Mouse (Mus musculus): Measurements from ENCODE around the gene Cdyl. TPM values are rescaled to one million over a fixed set of nuclear protein-coding genes. Genes with fewer than 3 reads are reported as not detected.
A peak's percentile ranks its signal among the peaks of the same experiment; 100 is the strongest.

Cdyl gene
- polyA plus RNA-seq, 1 experiment from 2014 or later = 10.3 TPM

DNA sequence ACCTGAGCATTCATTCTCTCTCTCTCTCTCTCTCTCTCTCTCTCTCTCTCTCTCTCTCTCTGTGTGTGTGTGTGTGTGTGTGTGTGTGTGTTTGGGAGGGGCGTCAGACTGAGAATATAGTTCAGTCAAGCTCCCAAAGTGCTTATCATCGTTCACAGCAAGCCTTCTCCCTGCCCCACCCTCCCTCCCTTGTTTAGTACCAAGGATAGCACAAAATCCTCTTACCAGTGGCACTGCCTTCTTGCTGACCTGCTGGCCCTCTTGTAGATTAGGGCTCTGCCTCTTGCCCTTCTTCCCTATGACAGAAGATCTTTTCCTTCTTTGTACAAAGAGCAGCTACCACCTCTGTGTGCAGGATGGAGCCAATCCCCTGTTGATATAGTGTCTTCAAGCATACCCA lies 136.3 kb downstream of the Cdyl start:
- ATAC-seq = no peak; the same call in 1 of the 2 replicates
- H3K4me1 ChIP-seq (replicated peaks) = peaks cover 3% of the 10 kb centered on the region; the same call in 1 of the 2 replicates
- H3K4me2 ChIP-seq (replicated peaks) = no peak overlapping the region
- no peaks in the 10 kb centered on the region for H3K36me3 ChIP-seq
- H3K4me3 ChIP-seq (replicated peaks) = no peak overlapping the region
- H3K27ac ChIP-seq = no peak overlapping the region
- H3K27me3 ChIP-seq (replicated peaks) = no peaks in the 10 kb centered on the region
- no peaks in the 10 kb centered on the region for H3K9me3 ChIP-seq
- no peak overlapping the region for H3K9ac ChIP-seq
- WGBS = 13% methylated on average over 2 of the region's 2 CpGs

DNA sequence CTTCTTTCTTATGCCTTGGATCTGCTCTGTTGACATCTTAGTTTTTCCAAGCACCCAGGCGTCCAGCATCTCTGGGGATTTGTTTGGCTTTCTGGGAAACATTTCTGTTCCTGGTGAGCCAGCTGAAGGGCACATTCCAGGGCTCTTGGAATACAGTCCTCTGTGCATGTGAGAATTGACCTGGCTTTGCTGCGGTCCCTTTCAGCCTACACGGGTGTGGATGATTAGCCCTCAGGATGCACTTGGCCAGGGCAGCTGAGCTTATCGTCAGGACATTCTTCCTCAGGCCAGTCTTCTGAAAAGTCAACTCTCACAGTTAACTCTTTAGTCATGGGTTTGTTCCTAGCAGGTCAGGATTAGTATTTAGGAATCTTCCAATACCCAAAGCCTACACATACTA lies 136.7 kb downstream of the Cdyl start:
- H3K27ac ChIP-seq = no peak overlapping the region
- WGBS = 34% methylated on average over 4 of the region's 4 CpGs

GRCm38 (mm10) chr13:35797811-35798522 lies 138.3 kb downstream of the Cdyl start:
- Histone ChIP-seq H3K36me3 (no peaks in the 10 kb centered on the region), H3K4me3 (replicated peaks) (no peak overlapping the region), H3K4me2 (replicated peaks) (no peak overlapping the region), H3K27ac (no peak overlapping the region), H3K9ac (no peak overlapping the region), H3K27me3 (replicated peaks) (no peaks in the 10 kb centered on the region), H3K4me1 (replicated peaks) (peaks cover 3% of the 10 kb centered on the region; the same call in 1 of the 2 replicates), H3K9me3 (no peaks in the 10 kb centered on the region)
- ATAC-seq = no peak
- 85% methylated on average over 13 of the region's 13 CpGs for WGBS

More for the DNA sequence above, 136.7 kb downstream of the Cdyl start:
- ATAC-seq = no peak
- Histone ChIP-seq H3K36me3 (no peaks in the 10 kb centered on the region), H3K4me2 (replicated peaks) (no peak overlapping the region), H3K4me1 (replicated peaks) (peaks cover 3% of the 10 kb centered on the region; the same call in 1 of the 2 replicates), H3K4me3 (replicated peaks) (no peak overlapping the region), H3K27me3 (replicated peaks) (no peaks in the 10 kb centered on the region), H3K9me3 (no peaks in the 10 kb centered on the region), H3K9ac (no peak overlapping the region)

DNA sequence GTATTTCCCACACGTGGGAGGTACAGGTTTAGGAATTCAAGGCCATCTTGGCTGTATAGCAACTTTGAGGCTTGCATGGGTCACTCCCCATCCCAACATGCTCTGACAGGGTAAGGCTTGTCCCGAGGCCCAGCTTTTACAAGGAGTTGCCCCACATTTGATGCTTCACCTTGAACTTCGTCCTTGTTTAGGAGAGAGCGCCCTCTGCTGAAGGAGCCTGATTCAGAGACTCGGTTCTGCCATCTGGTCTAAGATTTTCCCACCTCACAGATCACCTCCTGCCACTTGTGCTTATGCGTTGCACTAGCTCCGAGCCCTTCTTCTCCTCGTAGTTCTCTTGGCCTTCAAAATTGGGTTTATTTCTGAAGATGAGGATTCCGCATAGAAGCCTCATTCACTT lies 139.0 kb downstream of the Cdyl start:
- no peaks in the 10 kb centered on the region for H3K36me3 ChIP-seq
- H3K9me3 ChIP-seq = no peaks in the 10 kb centered on the region
- no peak overlapping the region for H3K4me2 ChIP-seq (replicated peaks)
- H3K27ac ChIP-seq = no peak overlapping the region
- 72% methylated on average over 9 of the region's 9 CpGs for WGBS
- no peak overlapping the region for H3K4me3 ChIP-seq (replicated peaks)
- ATAC-seq = no peak
- no peaks in the 10 kb centered on the region for H3K27me3 ChIP-seq (replicated peaks)
- H3K9ac ChIP-seq = no peak overlapping the region
- peaks cover 3% of the 10 kb centered on the region; the same call in 1 of the 2 replicates for H3K4me1 ChIP-seq (replicated peaks)

GRCm38 (mm10) chr13:35800270-35800669 lies 140.6 kb downstream of the Cdyl start:
- H3K36me3 ChIP-seq = no peaks in the 10 kb centered on the region
- H3K4me2 ChIP-seq (replicated peaks) = no peak overlapping the region
- ATAC-seq = 0 out of 2 replicates have a peak, but pooled peaks have one; percentile 57
- H3K4me3 ChIP-seq (replicated peaks) = no peak overlapping the region
- no peak overlapping the region for H3K9ac ChIP-seq
- WGBS = 63% methylated on average over 7 of the region's 7 CpGs
- H3K4me1 ChIP-seq (replicated peaks) = peaks cover 3% of the 10 kb centered on the region; the same call in 1 of the 2 replicates
- no peak overlapping the region for H3K27ac ChIP-seq
- H3K27me3 ChIP-seq (replicated peaks) = no peaks in the 10 kb centered on the region
- no peaks in the 10 kb centered on the region for H3K9me3 ChIP-seq

GRCm38 (mm10) chr13:35805727-35806126 lies 146.1 kb downstream of the Cdyl start:
- no peak for ATAC-seq
- Histone ChIP-seq H3K4me1 (replicated peaks) (no peaks in the 10 kb centered on the region), H3K27me3 (replicated peaks) (no peaks in the 10 kb centered on the region), H3K9me3 (no peaks in the 10 kb centered on the region), H3K9ac (no peak overlapping the region), H3K27ac (no peak overlapping the region), H3K4me2 (replicated peaks) (no peak overlapping the region), H3K4me3 (replicated peaks) (no peak overlapping the region), H3K36me3 (no peaks in the 10 kb centered on the region)
- 64% methylated on average over 3 of the region's 3 CpGs for WGBS

GRCm38 (mm10) chr13:35806165-35806564 lies 146.5 kb downstream of the Cdyl start:
- Histone ChIP-seq H3K4me2 (replicated peaks) (no peak overlapping the region), H3K4me3 (replicated peaks) (no peak overlapping the region)

DNA sequence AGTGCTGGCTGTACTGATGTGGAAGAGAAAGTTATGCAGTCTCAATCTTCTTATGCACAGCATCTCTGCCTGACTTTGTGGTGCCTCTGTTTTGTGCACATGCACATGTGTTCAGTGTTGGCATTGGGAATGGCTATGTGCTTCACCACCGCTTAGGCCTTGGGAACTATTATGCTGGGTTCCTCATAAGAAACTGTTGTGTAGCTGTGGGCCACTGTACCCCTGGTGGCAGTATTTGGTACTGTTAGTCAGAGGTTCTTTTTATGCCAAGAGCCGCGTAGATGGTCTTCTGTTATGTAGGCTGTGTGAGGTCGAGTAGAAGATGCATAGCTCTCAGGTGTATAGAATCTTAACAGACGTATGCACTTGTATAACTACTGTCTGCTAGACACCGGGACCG lies 147.4 kb downstream of the Cdyl start:
- H3K4me1 ChIP-seq (replicated peaks) = no peaks in the 10 kb centered on the region; the same call in 1 of the 2 replicates
- no peak overlapping the region for H3K27ac ChIP-seq
- H3K4me3 ChIP-seq (replicated peaks) = no peak overlapping the region
- no peak overlapping the region for H3K9ac ChIP-seq
- ATAC-seq = no peak
- no peaks in the 10 kb centered on the region for H3K36me3 ChIP-seq
- WGBS = 95% methylated on average over 7 of the region's 7 CpGs
- no peaks in the 10 kb centered on the region for H3K9me3 ChIP-seq
- H3K4me2 ChIP-seq (replicated peaks) = no peak overlapping the region
- no peaks in the 10 kb centered on the region for H3K27me3 ChIP-seq (replicated peaks)

More at GRCm38 (mm10) chr13:35806165-35806564, 146.5 kb downstream of the Cdyl start:
- no peak for ATAC-seq
- H3K27ac ChIP-seq = no peak overlapping the region
- no peaks in the 10 kb centered on the region for H3K36me3 ChIP-seq
- H3K4me1 ChIP-seq (replicated peaks) = no peaks in the 10 kb centered on the region; the same call in 1 of the 2 replicates
- 81% methylated on average over 7 of the region's 7 CpGs for WGBS
- H3K9ac ChIP-seq = no peak overlapping the region
- H3K9me3 ChIP-seq = no peaks in the 10 kb centered on the region
- H3K27me3 ChIP-seq (replicated peaks) = no peaks in the 10 kb centered on the region

- no peak overlapping the region for H3K4me3 ChIP-seq (replicated peaks)
- H3K27me3 ChIP-seq (replicated peaks) = no peaks in the 10 kb centered on the region
- WGBS = 91% methylated on average over 4 of the region's 4 CpGs
- H3K4me2 ChIP-seq (replicated peaks) = no peak overlapping the region
- no peak for ATAC-seq
- no peaks in the 10 kb centered on the region for H3K9me3 ChIP-seq
- no peaks in the 10 kb centered on the region for H3K36me3 ChIP-seq
- H3K4me1 ChIP-seq (replicated peaks) = no peaks in the 10 kb centered on the region; the same call in 1 of the 2 replicates
- no peak overlapping the region for H3K9ac ChIP-seq
- H3K27ac ChIP-seq = no peak overlapping the region
Observed at GRCm38 (mm10) chr13:35807525-35807924, 147.9 kb downstream of the Cdyl start.

DNA sequence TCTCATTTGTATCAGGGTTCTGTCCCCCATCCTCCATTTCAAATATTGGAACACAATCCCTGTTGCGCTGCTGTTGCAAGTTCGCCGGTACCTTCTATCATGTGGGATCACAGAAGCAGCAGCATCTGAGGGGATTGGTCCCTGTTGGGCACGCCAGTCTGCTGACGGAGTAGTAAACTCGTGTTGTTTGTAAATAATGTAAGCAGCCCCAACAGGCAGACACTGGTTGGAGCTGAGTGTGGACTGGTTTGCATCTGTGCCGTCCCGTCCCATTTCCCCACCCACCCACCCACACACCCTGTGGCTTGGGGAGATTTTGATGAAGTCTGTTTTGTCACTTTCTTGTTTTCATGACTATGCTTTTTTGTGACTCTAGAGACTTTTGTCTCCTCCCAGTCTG lies 148.3 kb downstream of the Cdyl start:
- no peak for ATAC-seq
- WGBS = 84% methylated on average over 8 of the region's 8 CpGs
- no peaks in the 10 kb centered on the region; the same call in 1 of the 2 replicates for H3K4me1 ChIP-seq (replicated peaks)
- no peaks in the 10 kb centered on the region for H3K9me3 ChIP-seq
- H3K27me3 ChIP-seq (replicated peaks) = no peaks in the 10 kb centered on the region
- H3K36me3 ChIP-seq = no peaks in the 10 kb centered on the region
- no peak overlapping the region for H3K9ac ChIP-seq
- no peak overlapping the region for H3K4me2 ChIP-seq (replicated peaks)
- no peak overlapping the region for H3K4me3 ChIP-seq (replicated peaks)
- H3K27ac ChIP-seq = no peak overlapping the region

DNA sequence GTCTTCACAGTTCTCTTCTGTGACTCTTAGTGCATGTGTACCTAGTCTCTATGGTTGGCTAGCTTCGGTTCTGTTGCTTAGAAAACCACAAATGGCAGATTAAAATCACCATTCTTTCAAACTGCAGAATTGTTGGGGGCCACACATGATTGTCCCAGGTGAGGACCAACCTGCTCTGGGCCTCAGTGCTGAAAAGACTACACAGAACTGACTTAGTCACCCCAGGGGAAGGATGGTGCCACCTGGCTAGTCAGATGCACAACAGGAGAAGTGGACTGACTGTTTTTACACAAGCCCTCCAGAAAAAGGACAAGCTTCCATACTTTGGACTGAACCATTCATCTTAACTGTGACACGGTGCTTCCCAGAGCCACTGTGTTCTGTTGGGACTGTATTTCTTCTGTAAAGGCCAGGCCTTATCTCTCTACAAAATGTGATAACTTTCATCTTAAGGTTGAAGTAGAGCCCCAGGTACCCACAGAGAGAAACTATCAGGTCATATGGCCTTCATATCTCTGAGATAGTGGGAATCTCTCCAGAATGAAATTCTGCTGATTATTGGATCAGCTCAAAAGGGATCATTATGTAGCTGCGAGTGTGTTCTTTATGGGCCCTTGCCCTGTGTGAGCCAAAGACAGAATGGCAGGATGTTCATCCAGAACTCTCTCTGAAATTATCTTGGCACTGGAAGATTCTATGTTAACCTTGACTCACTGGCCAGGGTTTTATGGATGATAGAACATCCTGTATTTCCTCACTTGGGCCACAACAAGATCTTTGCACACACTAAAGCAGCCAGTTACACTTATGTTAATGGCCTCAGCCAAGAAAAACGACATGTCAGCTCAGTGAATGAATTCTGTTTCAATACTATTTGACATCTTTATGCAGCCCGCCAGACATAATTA lies 149.9 kb downstream of the Cdyl start:
- H3K9ac ChIP-seq = no peak overlapping the region
- H3K27ac ChIP-seq = no peak overlapping the region
- no peaks in the 10 kb centered on the region for H3K27me3 ChIP-seq (replicated peaks)
- no peak overlapping the region for H3K4me2 ChIP-seq (replicated peaks)
- no peaks in the 10 kb centered on the region for H3K36me3 ChIP-seq
- WGBS = 71% methylated on average over 5 of the region's 5 CpGs
- no peaks in the 10 kb centered on the region for H3K9me3 ChIP-seq
- no peaks in the 10 kb centered on the region; the same call in 1 of the 2 replicates for H3K4me1 ChIP-seq (replicated peaks)
- no peak for ATAC-seq
- H3K4me3 ChIP-seq (replicated peaks) = no peak overlapping the region

DNA sequence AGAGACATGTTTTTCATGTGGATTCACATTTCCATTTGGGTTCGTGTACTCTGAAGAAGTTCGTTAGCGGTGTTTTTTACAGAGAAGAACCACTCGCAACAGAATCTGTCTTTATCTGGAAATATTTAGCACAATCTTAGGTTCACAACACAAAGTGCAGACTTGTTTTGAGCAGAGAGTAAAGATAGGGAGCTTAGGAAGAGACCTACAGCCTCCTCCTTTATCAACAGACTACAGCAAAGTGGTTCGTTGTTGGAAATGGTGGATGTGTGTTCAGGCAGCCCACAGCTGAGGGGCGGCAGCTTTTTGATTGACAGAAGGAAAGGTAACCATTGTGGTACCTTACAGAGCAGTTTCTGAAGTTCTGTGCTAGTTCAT lies 150.5 kb downstream of the Cdyl start:
- Histone ChIP-seq H3K27ac (no peak overlapping the region), H3K4me1 (replicated peaks) (no peaks in the 10 kb centered on the region; the same call in 1 of the 2 replicates), H3K4me2 (replicated peaks) (no peak overlapping the region), H3K9me3 (no peaks in the 10 kb centered on the region), H3K36me3 (no peaks in the 10 kb centered on the region), H3K27me3 (replicated peaks) (no peaks in the 10 kb centered on the region), H3K9ac (no peak overlapping the region), H3K4me3 (replicated peaks) (no peak overlapping the region)
- no peak for ATAC-seq
- WGBS = 79% methylated on average over 6 of the region's 6 CpGs

All from intestine, embryonic 15.5 days (tissue).